Mouse (Mus musculus) neutrophil, adult 5-6 weeks (primary cell): Measurements from ENCODE around the gene Caln1. TPM values are rescaled to one million over a fixed set of nuclear protein-coding genes. Genes with fewer than 3 reads are reported as not detected.

Experiments
- ATAC-seq: fragments of 151-379, 151-347 bp; 2 replicates; pipeline ENCODE4 v1.8.0; 2017; ENCODE audit warnings: mild to moderate bottlenecking, moderate TSS enrichment; ENCODE audit not compliant: insufficient number of reproducible peaks, poor library complexity, low FRiP score, severe bottlenecking; ENCODE audit errors: extremely low read depth
- total RNA-seq: library from RNA; stranded (forward); fragments of 200-1000 nt; gene quantifications from 2 replicates; pipeline ENCODE4 v1.2.3, GENCODE M21; 2017

The Caln1 gene
- total RNA-seq, 1 experiment from 2014 or later = not detected

DNA sequence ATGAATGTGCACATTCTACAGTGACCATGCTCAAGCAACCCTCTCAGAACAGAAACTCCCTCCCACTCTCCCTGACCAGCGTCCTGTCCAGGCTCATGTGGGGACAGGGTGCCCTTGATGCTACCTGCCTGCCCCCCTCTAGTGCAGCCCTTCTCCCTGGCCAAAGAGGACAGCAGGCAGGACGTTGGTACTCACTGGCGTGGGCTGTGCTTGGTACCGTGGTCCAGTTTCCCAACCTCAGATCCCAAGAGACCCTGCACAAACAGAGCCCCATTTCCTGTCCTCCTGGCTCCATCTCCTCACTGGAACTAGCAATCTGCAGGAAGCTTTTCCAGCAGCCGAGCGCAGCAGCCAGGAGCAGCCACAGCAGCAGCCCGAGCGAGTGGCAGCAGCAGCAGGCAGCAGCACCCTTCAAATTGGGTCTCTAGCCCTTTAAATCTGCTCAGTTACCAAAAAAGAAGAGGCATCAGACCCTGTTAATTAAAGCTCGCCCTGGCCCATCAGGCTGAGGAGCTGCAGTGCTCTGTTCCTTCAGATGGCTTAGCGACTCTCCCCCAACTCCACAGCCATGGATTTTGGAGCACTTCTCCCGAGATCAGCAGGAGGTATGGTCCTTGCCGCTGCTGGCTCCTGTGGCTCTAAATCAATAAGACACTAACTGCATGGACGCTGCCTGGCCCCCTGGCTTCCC lies 15.1 kb downstream of the Caln1 start, which contains the start of gene A330070K13Rik:
Gene A330070K13Rik (minus strand): TSS at position 410 of the 691 bp plus-strand sequence.
- ATAC-seq = no peak; the same call in 1 of the 2 replicates

GRCm38 (mm10) chr5:130386418-130386817 lies 17.2 kb downstream of the Caln1 start:
- ATAC-seq = no peak

- ATAC-seq = no peak
Observed at GRCm38 (mm10) chr5:130393618-130394355, 24.5 kb downstream of the Caln1 start.

DNA sequence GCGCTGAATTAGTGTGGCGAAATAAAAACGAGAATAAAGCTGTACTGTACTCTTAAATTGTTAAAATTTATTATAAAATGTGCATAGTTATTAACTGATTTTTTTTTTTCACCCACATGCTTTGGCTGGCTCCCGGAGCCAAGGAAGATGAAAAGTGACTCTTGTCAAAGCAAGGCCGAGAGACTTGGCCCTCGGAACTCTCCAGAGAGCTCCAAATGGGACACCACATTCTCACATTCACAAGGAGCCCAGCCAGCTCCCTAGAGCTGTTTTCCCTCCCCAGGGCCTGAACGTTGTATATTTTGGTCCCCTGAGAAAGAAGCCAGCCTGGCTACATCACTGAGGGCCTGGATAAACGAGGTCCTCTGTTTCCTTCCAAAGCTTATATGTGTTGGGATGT lies 25.1 kb downstream of the Caln1 start:
- ATAC-seq = no peak

DNA sequence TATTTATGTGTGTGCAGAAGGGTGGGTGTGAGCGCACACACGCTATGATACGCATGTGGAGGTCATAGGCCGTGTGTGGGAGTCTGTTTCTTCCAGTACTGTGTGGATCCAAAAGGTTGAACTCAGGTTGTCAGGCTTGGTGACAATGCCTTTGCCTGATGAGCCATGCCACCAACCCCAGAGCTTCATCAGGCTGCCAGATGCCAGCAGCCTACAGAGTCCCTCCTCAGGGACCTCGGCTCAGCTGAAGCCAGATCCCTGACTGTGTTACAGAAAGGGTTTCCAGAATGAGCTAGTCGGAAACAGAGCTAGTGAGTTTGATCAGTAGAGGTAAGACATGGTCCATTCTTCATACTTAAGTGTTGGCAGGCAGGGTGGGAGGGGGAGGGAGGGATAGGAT lies 25.9 kb downstream of the Caln1 start:
- no peak for ATAC-seq

DNA sequence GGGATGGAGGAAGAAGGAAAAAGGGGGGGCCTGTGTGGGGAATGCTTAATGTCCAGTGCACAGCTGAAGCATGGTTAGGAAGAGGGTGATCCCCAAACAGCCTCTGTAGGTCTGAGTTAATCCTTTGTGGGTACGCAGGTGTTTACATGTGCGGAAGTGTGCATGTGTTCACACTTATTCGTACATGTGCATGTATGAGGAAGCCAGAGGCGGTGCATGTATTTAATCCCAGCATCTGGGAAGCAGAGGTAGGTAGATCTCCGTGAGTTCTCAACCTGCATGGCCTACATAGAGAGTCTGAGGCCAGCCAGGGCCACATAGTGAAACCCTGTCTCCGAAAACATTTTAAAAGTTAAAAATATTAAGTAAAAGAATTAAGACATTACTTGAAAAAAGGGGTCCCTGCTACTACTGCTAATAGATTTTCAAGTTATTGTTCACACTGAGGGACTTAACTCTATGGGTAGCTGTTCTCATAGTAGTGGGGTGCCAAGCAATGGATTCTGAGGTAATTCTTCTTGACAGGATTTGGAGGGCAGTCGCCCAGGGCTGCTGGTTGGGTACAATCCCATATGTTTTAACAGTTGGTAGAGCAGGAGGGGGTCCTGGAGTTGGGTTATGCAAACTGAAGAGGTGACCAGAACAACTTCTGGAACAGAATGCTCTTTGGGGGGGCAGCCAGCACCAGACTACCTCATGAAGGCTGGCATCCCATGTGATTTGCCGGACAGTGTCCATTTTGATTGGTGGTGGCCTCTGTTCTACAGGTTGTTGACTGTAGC lies 31.1 kb downstream of the Caln1 start:
- ATAC-seq = no peak

- ATAC-seq = no peak
Observed at GRCm38 (mm10) chr5:130405201-130405600, 35.9 kb downstream of the Caln1 start.

DNA sequence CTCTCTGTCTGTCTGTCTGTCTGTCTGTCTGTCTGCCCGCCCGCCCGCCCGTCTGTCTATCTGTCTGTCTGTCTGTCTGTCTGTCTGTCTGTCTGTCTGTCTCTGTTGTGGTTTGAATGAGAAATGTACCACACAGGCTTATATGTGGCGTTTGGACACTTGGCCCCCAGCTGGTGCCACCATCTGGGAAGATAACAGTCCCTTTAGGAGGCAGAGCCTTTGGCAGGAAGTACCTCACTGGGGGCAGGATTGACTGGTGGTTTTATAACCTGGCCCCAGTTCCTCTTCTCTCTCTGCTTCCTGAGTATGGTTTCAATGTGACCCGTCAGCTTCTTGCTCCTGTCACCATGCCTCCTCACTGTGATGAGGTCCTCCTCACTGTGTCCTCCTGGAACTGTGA lies 40.5 kb downstream of the Caln1 start:
- no peak for ATAC-seq

GRCm38 (mm10) chr5:130411516-130411915 lies 42.3 kb downstream of the Caln1 start:
- no peak for ATAC-seq

DNA sequence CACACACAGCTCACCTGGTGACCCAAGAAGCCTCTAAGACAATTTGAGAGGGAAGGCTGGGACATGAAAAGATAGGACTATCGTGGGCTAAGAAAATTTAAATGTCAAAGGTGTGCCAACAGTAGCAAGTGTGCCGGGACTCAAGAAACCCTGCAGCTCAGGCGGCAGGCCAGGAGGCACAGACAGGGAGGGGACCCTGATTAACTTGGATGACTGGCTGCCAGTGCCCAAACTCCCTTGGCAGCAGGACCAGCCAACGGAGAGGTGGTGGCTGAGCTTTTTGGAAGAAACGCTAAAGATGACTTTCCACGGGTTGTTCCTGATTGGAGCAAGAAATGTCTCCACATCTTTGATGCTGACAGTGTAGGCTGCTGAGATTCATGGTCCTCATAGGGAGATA lies 78.2 kb downstream of the Caln1 start:
- no peak for ATAC-seq

GRCm38 (mm10) chr5:130448491-130448890 lies 79.2 kb downstream of the Caln1 start:
- no peak for ATAC-seq

GRCm38 (mm10) chr5:130448931-130449856 lies 79.9 kb downstream of the Caln1 start:
- ATAC-seq = no peak

DNA sequence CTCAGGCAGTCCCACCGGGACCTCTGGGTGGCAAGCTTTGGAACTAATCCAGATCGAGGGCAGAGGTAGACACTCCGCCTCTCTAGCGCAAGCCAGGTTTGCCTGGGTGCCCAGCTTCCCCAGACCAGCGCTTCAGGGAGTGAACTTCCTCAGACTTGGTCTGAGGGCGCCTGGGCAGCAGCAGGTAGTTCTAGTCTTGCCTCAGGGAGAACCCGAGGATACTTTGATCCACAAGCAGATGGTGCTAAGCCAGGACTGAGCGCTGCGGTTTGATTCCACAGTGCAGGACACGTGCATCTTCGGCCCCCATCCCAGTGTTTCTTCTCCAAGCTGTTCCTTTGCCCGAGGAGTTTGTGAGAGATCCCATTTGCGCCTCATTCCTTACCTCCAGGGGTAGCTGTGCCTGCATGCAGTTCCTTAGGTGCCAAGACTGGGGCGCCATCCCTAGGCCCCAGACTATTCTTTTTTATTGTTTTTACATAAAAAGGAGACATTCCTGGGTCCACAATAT lies 80.8 kb downstream of the Caln1 start:
- ATAC-seq = no peak

DNA sequence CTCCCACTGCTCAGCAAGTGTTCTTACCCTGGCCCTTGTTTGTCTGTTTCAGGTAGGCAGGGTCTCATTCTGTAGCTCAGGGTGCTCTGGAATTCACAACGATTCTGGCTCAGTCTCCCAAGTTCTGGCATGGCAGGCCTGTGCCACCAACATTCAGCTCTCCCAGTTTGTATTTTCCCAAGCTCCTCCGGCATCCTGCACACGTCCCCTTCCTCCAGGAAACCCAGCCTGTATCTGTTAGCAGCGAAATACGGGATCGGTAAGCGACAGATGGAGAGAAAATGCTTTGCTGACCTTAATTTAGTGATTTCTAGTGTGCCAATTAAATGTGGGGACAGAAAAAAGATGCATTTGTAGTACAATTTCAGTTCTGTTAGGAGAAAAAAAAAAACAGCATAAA lies 88.8 kb downstream of the Caln1 start:
- ATAC-seq = no peak

- no peak for ATAC-seq
Observed at GRCm38 (mm10) chr5:130472209-130472608, 103.0 kb downstream of the Caln1 start.

GRCm38 (mm10) chr5:130474876-130475275 lies 105.6 kb downstream of the Caln1 start:
- ATAC-seq = no peak

- ATAC-seq = no peak
Observed at GRCm38 (mm10) chr5:130476741-130477140, 107.5 kb downstream of the Caln1 start.

GRCm38 (mm10) chr5:130480290-130480689 lies 111.0 kb downstream of the Caln1 start:
- ATAC-seq = no peak
